Mouse (Mus musculus) erythroblast, adult 5-6 weeks (primary cell): Measurements from ENCODE around the gene Pdik1l. TPM values are rescaled to one million over a fixed set of nuclear protein-coding genes. Genes with fewer than 3 reads are reported as not detected.

Source experiments
- ATAC-seq: replicated peaks from 2 replicates; pipeline ENCODE4 v1.8.0; 2016; ENCODE audit warnings: moderate number of reproducible peaks, mild to moderate bottlenecking, moderate TSS enrichment, inconsistent platforms; ENCODE audit not compliant: poor library complexity, low FRiP score, severe bottlenecking
- total RNA-seq, 2 experiments: library from RNA; stranded (forward) in 1 of 2; stranded (reverse) in 1 of 2; fragments of 150-400 nt in 1 of 2; fragments of 200-764, 138-1000 nt in 1 of 2; gene quantifications; 2 replicates each; pipeline versions ENCODE4 v1.2.3 to v1.2.4; 2015 to 2017; ENCODE audit warnings: low replicate concordance in 2 of 2

Gene Pdik1l
- total RNA-seq, 2 experiments from 2014 or later: 9.8 to 16.2 TPM

DNA sequence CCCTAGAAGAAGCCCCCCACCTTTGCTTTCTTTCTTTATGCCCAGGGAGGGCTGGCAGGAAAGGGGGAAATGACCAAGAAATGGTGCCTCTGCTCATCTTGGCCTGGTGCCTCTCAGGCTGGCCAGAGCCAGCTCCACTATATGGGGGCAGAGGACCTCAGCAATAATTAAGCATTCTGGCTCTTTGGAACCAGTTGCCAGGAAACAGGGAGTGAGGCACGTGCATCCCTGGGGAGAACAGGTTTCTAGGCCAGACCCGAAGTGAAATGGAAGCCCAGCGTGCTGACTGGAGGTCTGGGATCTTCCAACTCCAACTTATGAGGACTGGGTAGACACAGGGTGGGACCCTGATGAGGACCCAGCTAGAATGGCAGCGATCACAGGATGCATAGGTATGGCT lies 41.4 kb downstream of the Pdik1l start:
- no peak for ATAC-seq

DNA sequence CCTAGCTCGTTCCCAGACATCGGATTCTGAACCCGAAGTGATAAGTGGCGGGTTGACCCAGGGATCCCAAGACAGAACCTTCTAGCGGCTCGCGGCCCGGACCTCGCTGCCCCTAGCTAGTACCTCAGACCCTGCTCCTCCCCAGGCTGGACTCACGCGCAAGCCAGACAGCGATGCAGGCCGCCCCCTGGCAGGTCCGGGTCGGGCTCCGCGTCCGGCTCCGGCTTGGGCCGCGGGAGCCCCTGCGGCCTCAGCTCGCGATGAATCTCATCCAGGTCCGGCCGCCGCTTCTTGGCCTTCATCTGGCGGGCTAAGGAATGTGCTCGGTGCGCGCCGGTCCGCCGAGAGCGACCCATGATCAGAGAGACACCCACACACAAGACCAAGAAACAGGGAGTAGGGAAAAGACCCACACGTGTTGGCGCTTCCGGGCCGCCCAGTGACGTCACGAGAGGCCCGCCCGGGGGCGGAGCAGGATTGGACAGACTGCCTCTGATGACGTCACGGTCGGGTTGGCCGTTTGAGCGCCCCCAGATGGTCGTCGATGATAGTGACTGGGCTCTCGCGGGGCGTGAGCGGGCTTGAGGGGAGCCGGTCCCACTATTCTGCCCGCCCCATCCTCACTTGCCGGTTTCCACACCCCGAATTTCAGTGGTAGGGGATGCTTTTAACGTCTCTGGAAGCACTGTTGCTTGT lies 42.4 kb downstream of the Pdik1l start, which contains the start of gene Zfp593:
Zfp593 (minus strand) TSS at position 445 of the 696 bp plus-strand sequence.
- peak; percentile 85 for ATAC-seq

DNA sequence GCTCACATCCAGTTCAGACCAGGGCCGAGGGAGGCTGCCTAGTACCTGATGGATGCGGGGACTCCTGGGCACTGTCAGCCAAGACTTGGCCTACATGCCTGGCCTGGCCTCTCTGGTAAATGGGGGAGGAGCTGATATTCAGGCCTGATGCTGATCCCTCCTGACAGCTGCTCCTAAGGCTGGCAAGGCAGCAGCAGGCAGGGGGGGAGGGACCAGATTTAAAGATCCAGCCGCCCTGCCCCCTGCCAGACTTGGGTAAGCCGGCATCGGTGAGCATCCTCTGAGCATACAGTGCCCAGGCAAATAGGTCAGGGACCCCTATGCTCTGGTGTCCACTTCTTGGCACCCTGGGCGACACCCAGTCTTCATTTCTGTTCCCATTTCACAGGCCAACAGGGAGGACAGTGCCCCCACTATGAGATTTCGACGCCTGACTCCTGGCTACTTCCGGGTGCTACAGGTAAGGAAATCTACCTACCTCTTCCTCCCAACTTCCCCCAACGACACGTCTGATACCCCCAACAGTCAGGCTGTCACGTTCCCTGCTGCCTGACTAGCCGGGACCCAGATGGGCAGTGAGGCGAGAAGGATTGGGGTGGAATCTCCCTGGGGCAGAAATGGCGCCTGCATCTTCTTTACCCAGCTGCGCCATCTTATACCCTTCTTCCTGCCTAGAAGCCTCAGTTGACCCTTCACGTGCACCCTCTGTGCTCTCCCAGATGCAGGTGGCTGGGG lies 44.0 kb downstream of the Pdik1l start, which contains the start of gene E130218I03Rik:
E130218I03Rik (plus strand) TSS at position 147 of the 735 bp plus-strand sequence.
- no peak for ATAC-seq

DNA sequence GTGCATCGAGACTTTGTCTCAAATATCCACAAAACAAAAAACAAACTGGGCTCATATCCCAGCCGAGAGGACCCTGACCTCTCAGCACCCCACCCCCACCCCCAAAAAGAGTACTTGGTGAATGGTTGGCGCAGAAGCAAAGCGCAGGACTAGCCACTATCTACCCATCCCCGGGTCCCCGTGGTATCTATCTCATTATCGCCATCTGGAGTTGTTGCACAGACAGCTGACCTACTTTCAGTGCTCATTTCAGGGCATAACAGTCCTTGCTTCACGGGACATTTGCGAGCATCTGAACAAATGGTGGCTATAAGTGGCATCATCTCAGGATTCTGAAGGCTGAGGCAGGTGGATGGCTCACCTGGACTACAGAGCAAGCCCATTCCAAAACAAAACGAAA lies 49.0 kb downstream of the Pdik1l start:
- no peak for ATAC-seq

DNA sequence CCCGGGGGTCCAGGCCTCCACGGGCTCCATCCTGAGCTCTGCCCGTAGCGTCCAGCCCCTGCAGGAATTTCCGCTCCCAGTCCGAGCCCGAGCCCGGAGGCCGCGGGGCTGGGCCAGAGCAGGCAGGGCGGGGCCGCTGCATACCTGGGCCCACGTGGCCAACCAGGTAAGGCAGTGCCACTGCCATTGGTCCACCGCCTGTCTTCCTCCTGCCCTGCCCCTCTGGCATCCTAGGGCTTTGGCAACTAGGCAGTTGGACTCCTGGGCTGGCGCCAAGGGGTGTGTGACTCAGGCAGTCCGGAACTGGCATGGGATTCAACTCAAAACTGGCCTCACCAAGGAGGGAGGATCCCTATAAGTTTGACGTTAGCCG lies 49.4 kb downstream of the Pdik1l start, which contains the start of gene Cnksr1:
Cnksr1 (minus strand) TSS at position 121 of the 373 bp plus-strand sequence.
- no peak for ATAC-seq

DNA sequence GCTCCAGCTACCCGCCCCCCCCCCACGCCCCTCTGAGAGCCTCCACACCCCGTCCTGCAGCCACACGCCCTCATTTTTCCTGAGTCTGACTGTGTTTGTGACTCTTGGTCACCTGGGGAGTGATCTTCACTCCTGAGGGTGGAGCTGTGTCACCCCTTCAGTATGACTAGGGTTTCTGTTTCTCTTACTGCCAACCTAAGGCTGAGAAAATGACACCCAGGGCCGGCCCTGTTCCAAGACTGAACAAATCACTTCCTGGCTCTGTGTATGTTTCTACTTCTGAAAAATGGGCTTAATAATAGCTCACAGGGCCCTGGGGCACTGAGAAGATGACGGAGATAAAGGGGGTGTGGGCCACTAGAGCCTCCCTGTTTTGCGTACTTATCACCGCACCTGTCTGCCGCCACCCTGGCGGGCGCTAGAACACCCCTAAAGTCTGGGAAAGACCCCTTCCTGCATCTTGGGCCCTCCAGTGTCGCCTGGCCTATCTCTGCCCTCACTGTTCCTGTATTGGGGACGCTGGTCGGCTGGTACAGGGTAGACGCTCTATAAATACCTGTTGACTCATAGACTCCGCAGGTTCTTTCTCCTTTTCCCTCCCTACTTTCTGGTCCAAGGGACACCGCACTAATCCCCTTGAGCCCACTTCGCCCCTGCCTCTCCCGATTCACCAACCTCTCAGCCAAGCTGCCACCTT lies 50.0 kb downstream of the Pdik1l start:
- ATAC-seq: no peak

DNA sequence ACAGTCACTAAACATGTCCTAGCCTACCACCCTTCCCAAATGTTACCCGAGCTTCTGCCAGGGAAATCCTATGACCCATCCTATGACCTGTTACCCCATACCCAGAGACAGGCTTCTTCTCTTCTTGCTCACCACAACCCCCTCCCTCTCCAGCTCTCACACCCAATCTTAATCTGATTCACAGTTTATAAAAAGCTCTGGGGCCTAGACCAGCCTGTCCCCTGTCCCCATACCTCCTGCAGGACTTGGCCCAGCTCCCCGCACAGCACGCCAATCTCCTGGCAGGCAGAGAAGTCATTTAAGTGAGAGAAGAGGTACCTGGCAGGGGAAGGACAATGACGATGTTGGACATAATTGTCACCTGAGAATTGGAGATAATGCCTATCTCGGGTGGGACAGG lies 52.8 kb downstream of the Pdik1l start:
- no peak for ATAC-seq

DNA sequence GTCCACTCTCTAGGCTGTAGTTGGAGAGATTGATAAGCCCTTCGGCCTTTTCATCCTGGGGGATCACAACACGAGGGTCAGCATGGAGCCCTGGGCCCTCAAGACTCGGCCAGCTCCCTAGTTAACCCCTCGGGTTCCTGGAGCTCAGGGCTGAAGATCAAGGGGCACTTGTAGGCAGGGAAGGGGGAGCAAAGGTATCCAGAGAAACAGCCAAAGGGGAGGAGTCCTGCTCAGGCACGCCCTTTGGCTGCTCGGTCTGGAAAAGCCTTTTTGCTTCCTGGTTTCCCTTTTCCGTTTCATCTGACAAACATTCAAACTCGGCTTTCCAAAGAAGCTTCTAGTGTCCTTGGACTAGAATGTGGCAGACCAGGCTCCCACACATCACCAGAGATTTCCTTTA lies 57.3 kb downstream of the Pdik1l start:
- no peak for ATAC-seq

DNA sequence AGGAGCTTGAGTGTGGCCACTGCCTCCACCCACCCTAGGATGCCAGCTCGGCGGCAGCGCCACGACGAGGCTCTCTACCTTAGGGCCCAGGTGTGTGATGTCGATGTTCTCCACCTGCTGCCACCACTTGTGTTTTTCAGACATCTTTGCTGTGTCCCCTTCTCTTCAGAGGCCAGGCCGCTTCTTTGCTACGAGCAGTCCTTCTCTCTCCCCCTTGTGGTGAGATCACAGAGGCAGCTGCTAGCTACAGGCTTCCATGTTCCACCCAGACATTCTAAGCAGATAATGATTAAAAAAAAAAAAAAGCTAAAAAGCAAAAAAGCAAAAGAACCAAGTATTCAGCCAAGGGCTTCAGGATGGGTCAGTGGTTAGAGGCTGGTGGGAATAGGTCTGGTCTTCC lies 60.5 kb downstream of the Pdik1l start, which contains the start of gene Catsper4:
Catsper4 (minus strand) TSS at position 190 of the 400 bp plus-strand sequence.
- ATAC-seq: no peak

Other genes starting within 250 kb of the Pdik1l start
- not detected in 2 replicates for gene Zfp683, start 234.1 kb downstream of the Pdik1l start, total RNA-seq (2015; ENCODE audit: low replicate concordance)
- not detected in 2 replicates for gene Zfp683, start 234.1 kb downstream of the Pdik1l start, total RNA-seq (2017; ENCODE audit: low replicate concordance)
- not detected in 2 replicates for gene Crybg2, start 227.1 kb downstream of the Pdik1l start, total RNA-seq (2015; ENCODE audit: low replicate concordance)
- gene Crybg2, start 227.1 kb downstream of the Pdik1l start, total RNA-seq (2017; ENCODE audit: low replicate concordance): not detected in 2 replicates
- 324 and 347 TPM in 2 replicates for gene Cd52, start 192.8 kb downstream of the Pdik1l start, total RNA-seq (2015; ENCODE audit: low replicate concordance)
- gene Cd52, start 192.8 kb downstream of the Pdik1l start, total RNA-seq (2017; ENCODE audit: low replicate concordance): 146 and 324 TPM in 2 replicates
- 0.84 TPM in 1 of 2 replicates, not detected in the other for gene Ubxn11, start 185.3 kb downstream of the Pdik1l start, total RNA-seq (2015; ENCODE audit: low replicate concordance)
- 2.4 TPM in 1 of 2 replicates, not detected in the other for gene Ubxn11, start 185.3 kb downstream of the Pdik1l start, total RNA-seq (2017; ENCODE audit: low replicate concordance)
- gene Sh3bgrl3, start 159.1 kb downstream of the Pdik1l start, total RNA-seq (2015; ENCODE audit: low replicate concordance): 231 and 242 TPM in 2 replicates
- gene Sh3bgrl3, start 159.1 kb downstream of the Pdik1l start, total RNA-seq (2017; ENCODE audit: low replicate concordance): 56.2 and 119 TPM in 2 replicates
- 20.3 and 29.2 TPM in 2 replicates for gene Cep85, start 100.8 kb downstream of the Pdik1l start, total RNA-seq (2015; ENCODE audit: low replicate concordance)
- gene Cep85, start 100.8 kb downstream of the Pdik1l start, total RNA-seq (2017; ENCODE audit: low replicate concordance): 50.7 and 68.1 TPM in 2 replicates
- gene Gm7534, start 84.9 kb downstream of the Pdik1l start, total RNA-seq (2015; ENCODE audit: low replicate concordance): not detected in 2 replicates
- not detected in 2 replicates for gene Gm7534, start 84.9 kb downstream of the Pdik1l start, total RNA-seq (2017; ENCODE audit: low replicate concordance)
- gene Catsper4, start 60.5 kb downstream of the Pdik1l start, total RNA-seq (2015; ENCODE audit: low replicate concordance): not detected in 2 replicates
- gene Catsper4, start 60.5 kb downstream of the Pdik1l start, total RNA-seq (2017; ENCODE audit: low replicate concordance): not detected in 2 replicates
- gene Cnksr1, start 49.5 kb downstream of the Pdik1l start, total RNA-seq (2015; ENCODE audit: low replicate concordance): not detected in 2 replicates
- not detected in 2 replicates for gene Cnksr1, start 49.5 kb downstream of the Pdik1l start, total RNA-seq (2017; ENCODE audit: low replicate concordance)
- not detected in 2 replicates for gene E130218I03Rik, start 44.2 kb downstream of the Pdik1l start, total RNA-seq (2015; ENCODE audit: low replicate concordance)
- gene E130218I03Rik, start 44.2 kb downstream of the Pdik1l start, total RNA-seq (2017; ENCODE audit: low replicate concordance): 0.70 TPM in 1 of 2 replicates, not detected in the other
- gene Zfp593, start 42.3 kb downstream of the Pdik1l start, total RNA-seq (2015; ENCODE audit: low replicate concordance): 0.38 and 0.63 TPM in 2 replicates
- gene Zfp593, start 42.3 kb downstream of the Pdik1l start, total RNA-seq (2017; ENCODE audit: low replicate concordance): 0.84 and 1.4 TPM in 2 replicates
- not detected in 2 replicates for gene Gm30191, start 41.0 kb downstream of the Pdik1l start, total RNA-seq (2015; ENCODE audit: low replicate concordance)
- not detected in 2 replicates for gene Gm30191, start 41.0 kb downstream of the Pdik1l start, total RNA-seq (2017; ENCODE audit: low replicate concordance)
- gene Grrp1, start 33.8 kb downstream of the Pdik1l start, total RNA-seq (2015; ENCODE audit: low replicate concordance): not detected in 2 replicates
- not detected in 2 replicates for gene Grrp1, start 33.8 kb downstream of the Pdik1l start, total RNA-seq (2017; ENCODE audit: low replicate concordance)
- gene Trim63, start 27.2 kb upstream of the Pdik1l start, total RNA-seq (2015; ENCODE audit: low replicate concordance): not detected in 2 replicates
- gene Trim63, start 27.2 kb upstream of the Pdik1l start, total RNA-seq (2017; ENCODE audit: low replicate concordance): not detected in 2 replicates
- not detected in 2 replicates for gene Slc30a2, start 55.3 kb upstream of the Pdik1l start, total RNA-seq (2015; ENCODE audit: low replicate concordance)
- not detected in 2 replicates for gene Slc30a2, start 55.3 kb upstream of the Pdik1l start, total RNA-seq (2017; ENCODE audit: low replicate concordance)
- gene Extl1, start 96.0 kb upstream of the Pdik1l start, total RNA-seq (2015; ENCODE audit: low replicate concordance): not detected in 2 replicates
- 0.42 TPM in 1 of 2 replicates, not detected in the other for gene Extl1, start 96.0 kb upstream of the Pdik1l start, total RNA-seq (2017; ENCODE audit: low replicate concordance)
- 3.1 and 3.3 TPM in 2 replicates for gene Pafah2, start 108.4 kb upstream of the Pdik1l start, total RNA-seq (2015; ENCODE audit: low replicate concordance)
- 1.5 and 3.9 TPM in 2 replicates for gene Pafah2, start 108.4 kb upstream of the Pdik1l start, total RNA-seq (2017; ENCODE audit: low replicate concordance)
- 207 and 212 TPM in 2 replicates for gene Stmn1, start 180.4 kb upstream of the Pdik1l start, total RNA-seq (2015; ENCODE audit: low replicate concordance)
- gene Stmn1, start 180.4 kb upstream of the Pdik1l start, total RNA-seq (2017; ENCODE audit: low replicate concordance): 201 and 236 TPM in 2 replicates
- gene Paqr7, start 208.8 kb upstream of the Pdik1l start, total RNA-seq (2015; ENCODE audit: low replicate concordance): 1.7 and 4.4 TPM in 2 replicates
- 2.1 and 7.8 TPM in 2 replicates for gene Paqr7, start 208.8 kb upstream of the Pdik1l start, total RNA-seq (2017; ENCODE audit: low replicate concordance)
- 4.0 and 7.3 TPM in 2 replicates for gene Aunip, start 223.1 kb upstream of the Pdik1l start, total RNA-seq (2015; ENCODE audit: low replicate concordance)
- gene Aunip, start 223.1 kb upstream of the Pdik1l start, total RNA-seq (2017; ENCODE audit: low replicate concordance): 6.8 and 8.4 TPM in 2 replicates
- gene Mtfr1l, start 247.5 kb upstream of the Pdik1l start, total RNA-seq (2015; ENCODE audit: low replicate concordance): 7.9 and 20.3 TPM in 2 replicates
- gene Mtfr1l, start 247.5 kb upstream of the Pdik1l start, total RNA-seq (2017; ENCODE audit: low replicate concordance): 7.9 and 8.3 TPM in 2 replicates